Mouse (Mus musculus) G1E-ER4 (cell line): ENCODE results near the gene Otop3. TPM values are rescaled to one million over a fixed set of nuclear protein-coding genes. Genes with fewer than 3 reads are reported as not detected.

Source experiments
- GATA1 ChIP-seq: IDR thresholded peaks from one replicate; pipeline ENCODE4 v1.8.0; 2012; ENCODE audit warnings: low read length, inconsistent platforms
- polyA plus RNA-seq: library from polyadenylated mRNA; stranded (reverse); fragments of >175 nt; gene quantifications from 2 replicates; pipeline ENCODE4 v1.2.3, GENCODE M21; 2012

Gene Otop3
- not detected in 2 replicates for polyA plus RNA-seq

GRCm38 (mm10) chr11:115334531-115334930 lies at the start of gene Otop3:
Otop3 (plus strand) TSS chr11:115334731.
- no peak for TF ChIP-seq GATA1

- TF ChIP-seq GATA1 = no peak
Measured at GRCm38 (mm10) chr11:115285282-115285681, 49.2 kb upstream of the Otop3 start.

- TF ChIP-seq GATA1 = no peak
Measured at GRCm38 (mm10) chr11:115286201-115286993, 48.1 kb upstream of the Otop3 start.

- TF ChIP-seq GATA1 = no peak
Measured at GRCm38 (mm10) chr11:115287386-115287785, 47.1 kb upstream of the Otop3 start.

- TF ChIP-seq GATA1 = no peak
Measured at GRCm38 (mm10) chr11:115288305-115288704, 46.2 kb upstream of the Otop3 start.

- no peak for TF ChIP-seq GATA1
Measured at GRCm38 (mm10) chr11:115289885-115290284, 44.6 kb upstream of the Otop3 start.

- TF ChIP-seq GATA1 = no peak
Measured at GRCm38 (mm10) chr11:115290314-115290713, 44.2 kb upstream of the Otop3 start.

GRCm38 (mm10) chr11:115290919-115291318 lies 43.6 kb upstream of the Otop3 start:
- TF ChIP-seq GATA1 = no peak

GRCm38 (mm10) chr11:115291503-115291902 lies 43.0 kb upstream of the Otop3 start:
- no peak for TF ChIP-seq GATA1

- no peak for TF ChIP-seq GATA1
Measured at GRCm38 (mm10) chr11:115292631-115293375, 41.7 kb upstream of the Otop3 start.

- no peak for TF ChIP-seq GATA1
Measured at GRCm38 (mm10) chr11:115295939-115296338, 38.6 kb upstream of the Otop3 start.

- no peak for TF ChIP-seq GATA1
Measured at GRCm38 (mm10) chr11:115296471-115297210, 37.9 kb upstream of the Otop3 start.

GRCm38 (mm10) chr11:115297214-115297826 lies 37.2 kb upstream of the Otop3 start, which contains the start of gene Fads6:
Fads6 (minus strand) TSS chr11:115297663.
- no peak for TF ChIP-seq GATA1

GRCm38 (mm10) chr11:115298160-115298559 lies 36.4 kb upstream of the Otop3 start:
- no peak for TF ChIP-seq GATA1

GRCm38 (mm10) chr11:115300745-115301144 lies 33.8 kb upstream of the Otop3 start:
- TF ChIP-seq GATA1 = no peak
